Mouse (Mus musculus) natural killer cell, adult 2 months (primary cell): ENCODE results near the gene Nono.
A peak's percentile ranks its signal among the peaks of the same experiment; 100 is the strongest.

Experiments
- DNase-seq, 2 experiments: peaks; one replicate each; pipeline ENCODE4 v3.0.0; 2022; ENCODE audit warnings: low spot score in 2 of 2

Nono gene

DNA sequence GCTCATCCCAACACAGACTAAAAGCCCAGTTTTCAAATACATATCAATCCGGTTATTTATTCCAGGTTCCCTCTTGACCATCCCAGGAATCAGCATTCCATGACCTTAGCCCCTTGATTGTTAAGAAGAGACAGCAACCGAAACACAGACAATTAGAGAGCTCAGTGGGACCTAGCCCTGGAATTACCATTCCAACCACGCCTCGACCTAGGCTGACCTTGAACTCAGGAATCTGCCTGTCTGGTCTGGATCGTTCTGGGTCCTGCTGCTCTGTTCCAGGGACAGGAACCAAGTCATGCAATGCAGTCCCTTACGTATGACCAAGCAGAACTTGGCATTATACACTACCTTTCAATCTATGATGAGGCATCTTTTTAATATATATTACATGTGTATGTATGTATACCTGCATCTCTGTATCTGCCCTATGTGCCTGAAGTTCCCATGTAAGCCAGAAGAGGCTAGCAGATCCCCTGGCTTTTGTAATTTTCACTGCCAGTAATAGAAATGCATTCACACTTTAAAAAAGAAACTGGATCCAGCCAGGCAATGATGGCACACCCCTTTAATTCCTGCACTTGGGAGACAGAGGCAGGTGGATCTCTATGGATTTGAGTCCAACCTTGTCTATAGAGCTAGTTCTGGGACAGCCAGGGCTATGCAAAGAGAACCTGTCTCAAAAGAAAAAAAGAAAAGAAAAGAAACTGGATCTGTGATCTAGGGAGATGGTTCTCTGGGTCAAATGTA, 52.7 kb downstream of the Nono start:
- DNase-seq, result no peak

DNA sequence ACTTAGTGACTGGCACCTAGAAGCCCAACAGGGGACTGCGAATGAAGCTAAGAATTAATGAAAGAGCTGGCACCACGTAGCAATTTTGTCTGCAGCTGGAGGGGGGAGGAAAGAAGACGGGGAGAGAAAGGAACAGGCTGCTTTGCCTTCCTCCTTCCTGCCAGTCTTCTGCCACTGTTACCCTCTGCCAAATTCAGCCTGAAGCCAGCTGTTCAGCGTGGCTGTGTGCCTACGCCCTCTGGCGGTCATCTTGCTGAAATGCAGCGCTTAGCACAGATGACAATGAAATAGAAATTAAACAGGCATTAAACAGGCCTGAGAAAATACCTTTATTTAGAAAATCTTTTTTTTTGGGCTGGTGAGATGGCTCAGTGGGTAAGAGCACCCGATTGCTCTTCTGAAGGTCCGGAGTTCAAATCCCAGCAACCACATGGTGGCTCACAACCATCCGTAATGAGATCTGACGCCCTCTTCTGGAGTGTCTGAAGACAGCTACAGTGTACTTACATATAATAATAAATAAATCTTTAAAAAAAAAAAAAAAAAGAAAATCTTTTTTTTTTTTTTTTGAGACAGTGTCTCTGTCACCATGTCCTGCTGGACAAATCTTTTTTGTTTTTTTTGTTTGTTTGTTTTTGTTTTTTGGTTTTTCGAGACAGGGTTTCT, 57.5 kb downstream of the Nono start:
- peak; percentile 13 to 41 for DNase-seq
